Mouse (Mus musculus) liver, adult 2 months (tissue): ENCODE results near the gene Mphosph8. TPM values are rescaled to one million over a fixed set of nuclear protein-coding genes. Genes with fewer than 3 reads are reported as not detected.

Experiments
- DNase-seq: peaks from one replicate; pipeline ENCODE4 v3.0.0-alpha.2; 2011; ENCODE audit warnings: low read depth, low spot score; ENCODE audit errors: extremely low read depth
- H3K27ac ChIP-seq: fragments of 200-500 bp; replicated peaks from 2 replicates; pipeline ENCODE4 v1.5.1; 2012; ENCODE audit warnings: low read depth, mild to moderate bottlenecking, control low read depth, inconsistent platforms, low read length; ENCODE audit not compliant: insufficient read depth
- H3K27me3 ChIP-seq: fragments of 200-500 bp; 2 replicates; pipeline ENCODE4 v1.6.1; 2012; ENCODE audit warnings: mild to moderate bottlenecking, moderate library complexity, low read length, inconsistent platforms; ENCODE audit not compliant: control insufficient read depth, insufficient read depth
- H3K36me3 ChIP-seq: fragments of 200-500 bp; 2 replicates; pipeline ENCODE4 v1.6.1; 2012; ENCODE audit warnings: low read length, inconsistent platforms; ENCODE audit not compliant: control insufficient read depth, insufficient read depth
- H3K4me1 ChIP-seq: fragments of 200-500 bp; 2 replicates; pipeline ENCODE4 v1.6.1; 2011; ENCODE audit warnings: low read length; ENCODE audit not compliant: control insufficient read depth, insufficient read depth
- H3K4me3 ChIP-seq: fragments of 200-500 bp; 2 replicates; pipeline ENCODE4 v1.5.1; 2011; ENCODE audit warnings: low read depth, mild to moderate bottlenecking, control low read depth, low read length, moderate library complexity; ENCODE audit not compliant: insufficient read depth
- H3K79me2 ChIP-seq: fragments of 200-500 bp; 2 replicates; pipeline ENCODE4 v1.6.1; 2012; ENCODE audit warnings: inconsistent platforms, mild to moderate bottlenecking, low read length, moderate library complexity; ENCODE audit not compliant: control insufficient read depth, insufficient read depth
- H3K9ac ChIP-seq: fragments of 200-500 bp; 2 replicates; pipeline ENCODE4 v1.6.1; 2012; ENCODE audit warnings: low read depth, mild to moderate bottlenecking, control low read depth, inconsistent platforms, low read length
- CTCF ChIP-seq: fragments of 200-500 bp; IDR thresholded peaks from 2 replicates; pipeline ENCODE4 v1.5.1; 2011; ENCODE audit warnings: low read depth, low read length, control low read depth
- POLR2A ChIP-seq: fragments of 200-500 bp; IDR thresholded peaks from 2 replicates; pipeline ENCODE4 v1.6.1; 2011; ENCODE audit warnings: low read length, control low read depth; ENCODE audit not compliant: insufficient read depth; ENCODE audit errors: extremely low read depth
- WGBS: fragments of 180-500 bp; shearing (Covaris S2); methylation state at CpG from one replicate; pipeline ENCODE4 v1.1.7; 2018; 5-methylcytosine and 5-hydroxymethylcytosine counted together
- polyA plus RNA-seq: library from polyadenylated mRNA; depleted of rRNA; stranded (reverse); fragments of >200 nt; gene quantifications from 2 replicates; pipeline ENCODE4 v1.2.3, GENCODE M21; 2012
- total RNA-seq: library from RNA; depleted of rRNA; stranded (reverse); fragments of >200 nt; gene quantifications from 2 replicates; pipeline ENCODE4 v1.2.3, GENCODE M21; 2014

Mphosph8 gene
- total and polyA plus RNA-seq, 2 experiments: 2.8 to 10.4 TPM

DNA sequence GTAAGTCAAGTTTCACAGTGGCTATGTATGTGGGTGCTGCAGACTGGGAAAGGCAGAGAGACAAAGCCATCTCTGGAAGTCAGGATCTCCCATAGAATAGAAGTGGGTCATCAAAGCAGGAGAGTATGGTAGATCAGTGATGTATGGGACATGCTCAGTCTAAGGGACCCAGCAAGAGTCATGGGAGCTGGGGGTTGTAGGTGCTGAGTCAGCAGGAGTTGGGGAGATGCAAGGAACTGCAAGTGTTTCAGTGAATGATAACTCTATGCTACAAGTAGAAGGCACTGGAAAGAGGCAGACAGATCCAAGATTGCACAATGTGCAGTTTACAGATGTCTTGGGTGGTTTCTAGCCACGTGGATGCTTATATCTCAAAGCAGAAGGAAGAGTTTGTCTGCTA is 21.1 kb downstream of the Mphosph8 start:
- no peak overlapping the region for H3K27ac ChIP-seq
- H3K4me3 ChIP-seq: no peak overlapping the region
- no peak for DNase-seq
- TF ChIP-seq CTCF (no peak), POLR2A (no peak)
- H3K9ac ChIP-seq: no peak overlapping the region
- H3K4me1 ChIP-seq: no peaks in the 10 kb centered on the region
- H3K79me2 ChIP-seq: no peaks in the 10 kb centered on the region; the same call in 1 of the 2 replicates
- H3K36me3 ChIP-seq: peaks cover 72% of the 10 kb centered on the region
- WGBS: 86% methylated on average over 1 of the region's 1 CpGs
- H3K27me3 ChIP-seq: no peaks in the 10 kb centered on the region

DNA sequence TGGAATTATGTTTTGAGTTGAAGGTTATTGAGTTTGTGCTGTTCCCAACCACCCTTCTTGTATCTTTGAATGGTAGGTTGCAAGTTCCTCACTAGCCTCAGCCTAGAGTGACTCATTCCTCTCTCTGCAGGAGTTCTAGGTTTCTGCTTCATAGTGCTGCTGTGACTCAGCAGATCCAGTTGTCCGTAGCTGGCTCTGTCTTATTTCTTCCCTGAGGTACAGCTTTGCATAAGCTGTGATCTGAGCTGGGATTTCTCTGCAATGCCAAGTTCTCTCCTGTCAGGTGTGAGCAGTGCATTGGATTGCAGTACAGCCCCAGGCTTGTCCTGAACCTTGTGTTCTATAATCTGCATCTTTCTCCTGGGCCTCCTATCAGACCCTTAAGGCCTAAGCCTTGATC is 21.7 kb downstream of the Mphosph8 start:
- TF ChIP-seq POLR2A (no peak), CTCF (no peak)
- Histone ChIP-seq H3K27me3 (no peaks in the 10 kb centered on the region), H3K4me3 (no peak overlapping the region), H3K79me2 (no peaks in the 10 kb centered on the region; the same call in 1 of the 2 replicates), H3K36me3 (peaks cover 76% of the 10 kb centered on the region), H3K4me1 (no peaks in the 10 kb centered on the region), H3K9ac (no peak overlapping the region), H3K27ac (no peak overlapping the region; the same call in 1 of the 2 replicates)
- no peak for DNase-seq
- 89% methylated on average over 1 of the region's 1 CpGs for WGBS

GRCm38 (mm10) chr14:56695495-56695894 is 27.4 kb downstream of the Mphosph8 start:
- DNase-seq: no peak
- H3K4me3 ChIP-seq: no peak overlapping the region
- peaks cover 71% of the 10 kb centered on the region for H3K36me3 ChIP-seq
- no peaks in the 10 kb centered on the region for H3K4me1 ChIP-seq
- no peak overlapping the region for H3K9ac ChIP-seq
- no peaks in the 10 kb centered on the region for H3K27me3 ChIP-seq
- 86% methylated on average over 3 of the region's 3 CpGs for WGBS
- H3K27ac ChIP-seq: no peak overlapping the region
- no peak for TF ChIP-seq POLR2A
- TF ChIP-seq CTCF: no peak
- H3K79me2 ChIP-seq: no peaks in the 10 kb centered on the region

DNA sequence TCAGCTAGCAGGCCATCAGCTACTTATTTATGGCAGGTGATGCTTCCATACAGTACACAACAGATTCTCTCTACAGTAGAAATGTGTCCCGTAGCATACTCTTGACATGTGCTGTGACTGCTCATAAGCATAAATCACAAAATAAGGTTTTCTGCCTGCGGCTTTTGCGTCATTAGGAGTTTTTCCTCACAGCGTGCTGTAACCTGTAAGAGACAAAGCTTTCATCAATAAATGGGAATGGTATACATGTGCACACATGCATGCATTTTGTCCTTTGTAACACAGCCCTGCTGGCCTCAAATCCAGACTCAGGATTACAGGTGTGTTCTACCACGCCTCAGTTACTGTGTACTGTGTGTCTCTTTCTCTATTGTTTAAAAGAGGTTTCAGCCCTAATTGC is 29.8 kb downstream of the Mphosph8 start:
- TF ChIP-seq CTCF (no peak), POLR2A (no peak)
- peaks cover 56% of the 10 kb centered on the region for H3K36me3 ChIP-seq
- H3K4me1 ChIP-seq: no peaks in the 10 kb centered on the region
- WGBS: 97% methylated on average over 5 of the region's 5 CpGs
- H3K27ac ChIP-seq: no peak overlapping the region
- no peak overlapping the region for H3K4me3 ChIP-seq
- H3K9ac ChIP-seq: no peak overlapping the region
- H3K27me3 ChIP-seq: no peaks in the 10 kb centered on the region
- H3K79me2 ChIP-seq: no peaks in the 10 kb centered on the region
- DNase-seq: no peak

DNA sequence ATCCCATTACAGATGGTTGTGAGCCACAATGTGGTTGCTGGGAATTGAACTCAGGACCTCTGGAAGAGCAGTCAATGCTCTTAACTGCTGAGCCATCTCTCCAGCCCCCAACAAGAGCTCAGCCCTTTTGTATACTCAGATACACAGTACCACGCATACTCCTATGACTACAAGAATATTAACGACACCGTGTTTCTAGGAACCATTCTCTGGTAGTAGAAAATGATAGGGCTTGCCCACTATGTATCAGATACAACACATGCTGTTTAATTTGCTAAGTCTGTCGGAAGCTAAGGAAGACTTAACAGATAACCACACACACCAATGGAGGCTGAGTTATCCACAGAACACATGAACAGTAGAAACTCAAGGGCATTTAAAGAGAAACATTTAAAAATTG is 34.6 kb downstream of the Mphosph8 start:
- H3K27me3 ChIP-seq: no peaks in the 10 kb centered on the region
- WGBS: 94% methylated on average over 4 of the region's 4 CpGs
- H3K79me2 ChIP-seq: no peaks in the 10 kb centered on the region; the same call in 1 of the 2 replicates
- TF ChIP-seq CTCF: no peak
- TF ChIP-seq POLR2A: no peak
- no peaks in the 10 kb centered on the region for H3K4me1 ChIP-seq
- no peak for DNase-seq
- no peak overlapping the region for H3K27ac ChIP-seq
- no peak overlapping the region for H3K4me3 ChIP-seq
- H3K36me3 ChIP-seq: peaks cover 14% of the 10 kb centered on the region
- H3K9ac ChIP-seq: no peak overlapping the region

DNA sequence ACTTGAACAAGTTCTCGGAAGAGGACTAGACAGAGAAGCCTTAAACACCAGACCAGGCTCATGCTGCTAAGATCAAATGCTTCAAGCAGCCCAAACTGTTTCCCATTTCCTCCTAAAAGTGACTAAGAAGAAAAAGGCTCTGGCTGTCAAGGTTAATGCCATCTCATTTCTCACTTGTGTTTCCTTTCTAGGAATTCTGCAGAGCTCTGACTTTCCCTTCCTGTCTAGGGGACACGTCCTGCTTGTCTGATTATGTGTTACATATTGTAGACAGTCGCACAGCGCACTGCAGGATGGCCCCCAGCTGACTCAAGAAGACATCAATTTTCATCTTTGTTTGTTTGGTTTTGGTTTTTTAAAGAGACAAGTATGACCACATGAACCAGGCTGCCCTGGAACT is 37.6 kb downstream of the Mphosph8 start:
- Histone ChIP-seq H3K79me2 (no peaks in the 10 kb centered on the region; the same call in 1 of the 2 replicates), H3K36me3 (peaks cover 4% of the 10 kb centered on the region; the same call in 1 of the 2 replicates), H3K27ac (no peak overlapping the region), H3K4me3 (no peak overlapping the region), H3K9ac (no peak overlapping the region), H3K4me1 (no peaks in the 10 kb centered on the region), H3K27me3 (no peaks in the 10 kb centered on the region)
- DNase-seq: no peak
- TF ChIP-seq POLR2A (no peak), CTCF (no peak)
- 74% methylated on average over 4 of the region's 4 CpGs for WGBS
